Mouse (Mus musculus): ENCODE results near the gene Vapa. TPM values are rescaled to one million over a fixed set of nuclear protein-coding genes. Genes with fewer than 3 reads are reported as not detected.

The Vapa gene
- total RNA-seq, 2 experiments from 2014 or later = 147 to 195 TPM

Other genes with a start within 250 kb of the Vapa start
- gene Tmem232, start 72.8 kb downstream of the Vapa start, total RNA-seq (2015) = not detected in 2 replicates
- not detected in 2 replicates for gene Tmem232, start 72.8 kb downstream of the Vapa start, total RNA-seq (2017)
- 0.17 and 0.22 TPM in 2 replicates for gene Txndc2, start 28.6 kb upstream of the Vapa start, total RNA-seq (2015)
- not detected in 2 replicates for gene Txndc2, start 28.6 kb upstream of the Vapa start, total RNA-seq (2017)
- gene Rab31, start 159.2 kb upstream of the Vapa start, total RNA-seq (2015) = 44.3 and 46.2 TPM in 2 replicates
- 73.3 and 75.1 TPM in 2 replicates for gene Rab31, start 159.2 kb upstream of the Vapa start, total RNA-seq (2017)
- gene Ppp4r1, start 169.0 kb upstream of the Vapa start, total RNA-seq (2015) = 39.9 and 44.5 TPM in 2 replicates
- gene Ppp4r1, start 169.0 kb upstream of the Vapa start, total RNA-seq (2017) = 48.1 and 65.4 TPM in 2 replicates

Measured in megakaryocyte progenitor cell, adult 5-6 weeks (primary cell).